Mouse (Mus musculus): ENCODE measurements around the gene Tmem223. TPM values are rescaled to one million over a fixed set of nuclear protein-coding genes. Genes with fewer than 3 reads are reported as not detected.
A peak's percentile ranks its signal among the peaks of the same experiment; 100 is the strongest.

Gene Tmem223
- polyA plus RNA-seq, 1 experiment from 2014 or later, result 179 TPM

DNA sequence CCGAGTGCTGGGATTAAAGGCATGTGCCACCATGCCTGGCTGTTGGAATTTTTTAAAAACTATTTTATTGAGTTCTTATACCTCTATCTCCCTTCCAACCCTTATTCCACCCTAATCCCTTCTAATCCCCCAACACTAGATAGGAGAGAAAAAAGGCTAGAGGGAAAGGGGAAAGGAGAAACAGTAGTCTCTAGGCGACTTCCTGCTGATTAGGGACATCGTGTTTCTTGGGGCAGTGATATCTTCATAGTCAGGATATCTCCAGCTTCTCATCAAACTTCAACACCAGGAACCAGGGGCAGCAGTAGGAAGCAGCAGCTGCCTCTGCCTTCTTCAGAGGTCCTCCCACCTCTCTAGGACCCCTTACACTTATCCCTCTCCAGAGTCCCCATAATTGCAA, 36.5 kb upstream of the Tmem223 start:
- 73% methylated on average over 3 of the region's 3 CpGs for WGBS
- H3K36me3 ChIP-seq (replicated peaks), result peaks cover 23% of the 10 kb centered on the region
- no peak for DNase-seq (ENCODE audit: low spot score)
- no peaks in the 10 kb centered on the region for H3K9me3 ChIP-seq
- H3K4me3 ChIP-seq, result no peak overlapping the region
- H3K27ac ChIP-seq (replicated peaks), result no peak overlapping the region
- H3K4me1 ChIP-seq, result peaks cover 11% of the 10 kb centered on the region; the same call in 1 of the 2 replicates
- H3K27me3 ChIP-seq (replicated peaks; ENCODE audit: low read depth, poor library complexity, severe bottlenecking), result no peaks in the 10 kb centered on the region

DNA sequence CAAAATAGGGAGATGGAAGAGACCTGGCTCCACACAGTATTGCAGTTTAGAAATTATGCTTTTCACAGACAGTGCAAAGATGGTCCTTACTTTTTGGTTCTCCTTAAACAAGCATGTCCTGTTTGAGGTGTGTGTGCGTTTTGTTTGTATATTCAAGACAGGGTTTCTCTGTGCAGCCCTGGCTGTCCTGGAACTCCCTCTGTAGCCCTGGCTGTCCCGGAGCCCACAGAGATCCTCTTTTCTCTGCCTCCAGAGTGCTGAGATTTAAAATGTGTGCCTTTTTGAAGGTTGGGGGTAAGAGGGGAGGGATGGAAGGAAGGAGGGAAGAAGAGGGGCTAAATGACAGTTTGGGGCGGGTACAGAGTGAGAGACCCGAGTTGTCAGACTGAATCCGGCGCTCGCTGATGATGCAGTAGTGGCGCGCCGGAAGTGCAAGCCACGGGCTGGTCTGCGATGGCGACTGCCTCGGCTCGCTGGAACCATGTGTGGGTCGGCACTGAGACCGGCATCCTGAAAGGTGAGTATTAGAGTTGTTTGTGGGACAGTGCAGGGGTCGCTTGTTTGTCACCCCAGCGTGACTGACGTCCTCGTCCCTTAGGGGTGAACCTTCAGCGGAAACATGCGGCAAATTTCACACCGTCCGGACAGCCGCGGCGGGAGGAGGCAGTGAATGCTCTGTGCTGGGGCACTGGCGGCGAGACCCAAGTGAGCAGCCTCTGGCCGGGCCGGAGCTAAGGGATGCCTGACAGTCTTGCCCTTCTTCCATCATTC, 35.2 kb upstream of the Tmem223 start, which contains the start of gene Wdr74:
Wdr74 (plus strand) TSS at position 439 of the 771 bp plus-strand sequence.
- Histone ChIP-seq H3K9me3 (no peaks in the 10 kb centered on the region), H3K4me1 (peaks cover 15% of the 10 kb centered on the region), H3K27me3 (replicated peaks; ENCODE audit: low read depth, poor library complexity, severe bottlenecking) (no peaks in the 10 kb centered on the region), H3K27ac (replicated peaks) (peak within 1 kb of the TSS; percentile 88), H3K36me3 (replicated peaks) (peaks cover 35% of the 10 kb centered on the region), H3K4me3 (peak within 1 kb of the TSS; percentile 96)
- 1% methylated on average over 32 of the region's 32 CpGs for WGBS
- peak; percentile 92 for DNase-seq (ENCODE audit: low spot score)

DNA sequence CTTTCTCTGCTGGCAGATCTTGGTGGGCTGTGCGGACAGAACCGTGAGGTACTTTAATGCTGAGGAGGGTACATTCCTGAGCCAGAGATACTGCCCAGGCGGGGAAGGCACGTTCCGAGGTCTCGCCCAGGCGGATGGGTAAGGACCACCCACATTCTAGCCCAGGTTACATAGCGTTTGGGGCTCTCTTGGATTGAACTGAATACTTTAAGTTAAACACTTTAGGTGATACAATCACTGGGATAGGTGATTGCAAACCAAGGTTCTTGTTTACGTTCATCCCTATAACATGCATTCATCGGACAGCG, 34.7 kb upstream of the Tmem223 start:
- Histone ChIP-seq H3K36me3 (replicated peaks) (peaks cover 39% of the 10 kb centered on the region), H3K9me3 (no peaks in the 10 kb centered on the region), H3K4me3 (peak overlapping the region; percentile 96), H3K27ac (replicated peaks) (peak overlapping the region; percentile 88), H3K27me3 (replicated peaks; ENCODE audit: low read depth, poor library complexity, severe bottlenecking) (no peaks in the 10 kb centered on the region), H3K4me1 (peaks cover 20% of the 10 kb centered on the region)
- DNase-seq (ENCODE audit: low spot score), result no peak
- 2% methylated on average over 11 of the region's 11 CpGs for WGBS

DNA sequence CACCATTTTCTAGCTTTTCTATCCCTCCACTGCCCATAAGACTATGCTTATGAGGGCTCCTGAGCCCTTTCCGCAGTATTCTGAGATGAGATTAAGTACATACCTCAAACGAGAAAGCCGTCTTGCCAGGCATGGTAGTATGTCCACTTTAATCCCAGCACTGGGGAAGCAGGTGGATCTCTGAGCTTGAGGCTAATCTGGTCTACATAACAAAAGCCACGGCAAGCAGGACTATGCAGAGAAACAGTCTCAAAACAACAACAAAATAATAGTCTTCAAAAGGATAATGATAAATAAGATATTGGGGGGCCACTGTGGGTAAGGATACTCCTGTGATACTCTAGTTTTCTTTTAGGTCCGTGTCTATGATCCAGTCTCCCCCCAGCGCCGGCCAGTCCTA, 31.9 kb upstream of the Tmem223 start:
- Histone ChIP-seq H3K27ac (replicated peaks) (no peak overlapping the region), H3K4me3 (no peak overlapping the region), H3K36me3 (replicated peaks) (peaks cover 52% of the 10 kb centered on the region), H3K9me3 (no peaks in the 10 kb centered on the region), H3K4me1 (peaks cover 32% of the 10 kb centered on the region), H3K27me3 (replicated peaks; ENCODE audit: low read depth, poor library complexity, severe bottlenecking) (no peaks in the 10 kb centered on the region)
- 93% methylated on average over 7 of the region's 7 CpGs for WGBS
- no peak for DNase-seq (ENCODE audit: low spot score)

DNA sequence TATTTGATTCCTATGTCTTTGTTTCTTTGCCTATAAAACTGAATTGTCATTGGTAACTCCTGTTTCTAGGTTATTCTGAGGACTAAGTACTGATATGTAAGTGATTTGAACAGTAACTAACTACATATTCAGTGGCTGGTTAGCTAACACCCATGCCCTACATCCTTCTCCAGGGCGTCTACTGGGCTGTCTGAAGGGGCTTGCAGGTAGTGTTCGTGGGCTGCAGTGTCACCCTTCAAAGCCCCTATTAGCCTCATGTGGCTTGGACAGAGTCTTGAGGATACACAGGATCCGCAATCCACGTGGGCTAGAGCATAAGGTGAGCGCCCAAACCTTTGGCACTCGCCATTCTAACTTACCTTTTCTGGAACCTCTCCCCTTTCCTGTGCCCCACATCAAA, 31.1 kb upstream of the Tmem223 start:
- DNase-seq (ENCODE audit: low spot score), result no peak
- no peak overlapping the region for H3K27ac ChIP-seq (replicated peaks)
- H3K27me3 ChIP-seq (replicated peaks; ENCODE audit: low read depth, poor library complexity, severe bottlenecking), result no peaks in the 10 kb centered on the region
- no peaks in the 10 kb centered on the region for H3K9me3 ChIP-seq
- H3K36me3 ChIP-seq (replicated peaks), result peaks cover 60% of the 10 kb centered on the region
- WGBS, result 91% methylated on average over 6 of the region's 6 CpGs
- H3K4me3 ChIP-seq, result 0 out of 2 replicates have a peak overlapping the region, but pooled peaks have one; percentile 5
- H3K4me1 ChIP-seq, result peaks cover 32% of the 10 kb centered on the region

DNA sequence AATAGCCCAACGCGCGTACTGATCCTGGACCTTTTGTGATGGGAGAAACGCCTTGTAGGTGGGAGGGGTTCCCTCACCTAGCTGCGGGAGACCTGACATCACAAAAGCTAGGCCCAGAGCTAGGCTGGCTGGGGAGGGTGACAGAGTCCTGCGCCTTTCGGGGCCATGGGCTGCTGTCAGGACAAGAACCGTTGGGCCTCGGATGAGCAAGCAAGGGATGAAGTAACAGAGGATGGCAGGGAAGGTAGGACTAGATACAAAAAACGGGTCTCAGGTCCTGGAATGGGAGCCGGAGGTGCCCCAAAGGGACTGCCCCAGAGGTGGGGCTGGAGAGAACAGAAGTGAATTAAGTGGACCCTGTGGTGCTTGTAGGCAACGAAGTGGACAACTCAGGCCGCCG, 30.2 kb upstream of the Tmem223 start, which contains the start of gene 1700092M07Rik:
1700092M07Rik (plus strand) TSS at position 116 of the 400 bp plus-strand sequence.
- H3K27ac ChIP-seq (replicated peaks), result peak within 1 kb of the TSS; percentile 89
- H3K4me3 ChIP-seq, result peak within 1 kb of the TSS; percentile 93
- no peak for DNase-seq (ENCODE audit: low spot score)
- H3K9me3 ChIP-seq, result no peaks in the 10 kb centered on the region
- no peaks in the 10 kb centered on the region for H3K27me3 ChIP-seq (replicated peaks; ENCODE audit: low read depth, poor library complexity, severe bottlenecking)
- H3K4me1 ChIP-seq, result peaks cover 26% of the 10 kb centered on the region
- 70% methylated on average over 14 of the region's 14 CpGs for WGBS
- H3K36me3 ChIP-seq (replicated peaks), result peaks cover 69% of the 10 kb centered on the region

DNA sequence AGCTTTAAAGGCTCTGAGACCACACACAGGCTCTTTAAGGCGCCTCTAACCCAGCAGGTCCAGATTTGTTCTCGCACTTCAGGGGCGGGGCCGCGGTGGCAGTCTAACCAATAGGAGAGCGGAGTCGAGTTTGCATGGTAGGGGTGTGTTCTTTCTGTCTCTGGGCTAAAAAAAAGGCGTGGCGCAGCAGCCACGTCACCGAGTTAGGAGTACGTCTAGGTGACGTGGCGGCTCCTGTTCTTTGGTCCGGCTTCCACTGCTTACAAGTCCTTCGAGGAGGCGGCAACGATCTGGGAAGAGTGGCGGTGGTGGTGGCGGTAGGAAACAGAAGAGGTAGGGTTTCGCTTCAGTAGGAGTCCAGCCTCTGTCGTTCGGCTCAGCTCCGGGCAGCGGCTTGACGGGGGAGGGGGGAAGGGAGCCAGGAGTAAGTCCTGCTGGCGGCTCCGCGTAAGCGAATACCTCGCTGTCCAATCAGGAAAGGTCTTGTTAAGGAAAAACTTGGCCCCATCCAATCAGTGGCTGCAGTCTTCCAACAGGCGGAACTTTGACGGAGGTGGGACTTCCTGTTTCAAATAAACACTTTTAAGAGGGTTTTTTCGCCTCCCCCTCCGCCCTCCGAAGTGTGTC, 29.4 kb upstream of the Tmem223 start, which contains the start of gene Stx5a:
Stx5a (plus strand) TSS at position 171 of the 627 bp plus-strand sequence.
- DNase-seq (ENCODE audit: low spot score), result peak; percentile 96
- H3K36me3 ChIP-seq (replicated peaks), result peaks cover 77% of the 10 kb centered on the region
- H3K4me3 ChIP-seq, result peak within 1 kb of the TSS; percentile 93

DNA sequence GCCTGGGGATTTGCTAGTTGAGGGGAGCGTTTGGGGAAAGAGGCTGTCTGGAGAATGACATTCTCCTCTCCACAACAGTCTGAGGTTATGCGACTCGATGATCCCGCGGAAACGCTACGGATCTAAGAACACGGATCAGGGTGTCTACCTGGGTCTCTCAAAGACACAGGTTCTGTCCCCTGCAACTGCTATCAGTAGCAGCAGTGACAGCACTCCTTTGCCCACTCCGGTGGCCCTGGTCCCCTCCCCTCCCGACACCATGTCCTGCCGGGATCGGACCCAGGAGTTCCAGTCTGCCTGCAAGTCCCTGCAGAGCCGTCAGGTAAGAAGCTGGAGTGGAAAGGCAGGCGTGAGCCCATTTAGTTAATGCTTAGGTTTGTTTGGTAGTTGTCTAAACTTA, 28.6 kb upstream of the Tmem223 start:
- WGBS, result 21% methylated on average over 14 of the region's 14 CpGs
- no peaks in the 10 kb centered on the region for H3K9me3 ChIP-seq
- H3K27ac ChIP-seq (replicated peaks), result peak overlapping the region; percentile 89
- H3K4me3 ChIP-seq, result peak overlapping the region; percentile 93
- no peaks in the 10 kb centered on the region for H3K27me3 ChIP-seq (replicated peaks; ENCODE audit: low read depth, poor library complexity, severe bottlenecking)
- peaks cover 83% of the 10 kb centered on the region for H3K36me3 ChIP-seq (replicated peaks)
- DNase-seq (ENCODE audit: low spot score), result no peak
- peaks cover 21% of the 10 kb centered on the region for H3K4me1 ChIP-seq

More for the DNA sequence above, 29.4 kb upstream of the Tmem223 start, which contains the start of gene Stx5a:
- Histone ChIP-seq H3K9me3 (no peaks in the 10 kb centered on the region), H3K27ac (replicated peaks) (peak within 1 kb of the TSS; percentile 89), H3K4me1 (peaks cover 25% of the 10 kb centered on the region), H3K27me3 (replicated peaks; ENCODE audit: low read depth, poor library complexity, severe bottlenecking) (no peaks in the 10 kb centered on the region)
- under 1% methylated on average over 36 of the region's 36 CpGs for WGBS

DNA sequence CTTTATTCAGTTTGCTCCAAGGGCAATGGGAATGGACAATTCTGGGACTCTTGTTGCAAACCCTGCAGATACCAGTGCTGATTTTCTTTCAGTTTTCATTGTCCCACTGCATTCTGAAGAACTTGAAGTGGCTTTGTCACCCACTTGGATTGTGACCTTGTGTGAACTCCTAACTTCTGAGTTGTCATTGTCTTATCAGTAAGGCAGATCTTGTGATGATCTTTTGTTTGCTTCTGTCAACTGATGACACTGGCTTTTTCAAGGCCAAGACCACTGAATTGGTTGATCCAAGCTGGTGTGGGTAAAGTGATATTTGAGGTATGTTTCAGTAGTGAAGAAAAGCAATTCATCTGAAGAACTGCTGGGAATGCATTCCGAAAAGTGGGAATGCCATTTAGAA, 25.4 kb upstream of the Tmem223 start:
- DNase-seq (ENCODE audit: low spot score), result no peak
- Histone ChIP-seq H3K27ac (replicated peaks) (no peak overlapping the region), H3K4me1 (peaks cover 20% of the 10 kb centered on the region), H3K4me3 (no peak overlapping the region), H3K36me3 (replicated peaks) (peaks cover 83% of the 10 kb centered on the region), H3K27me3 (replicated peaks; ENCODE audit: low read depth, poor library complexity, severe bottlenecking) (no peaks in the 10 kb centered on the region), H3K9me3 (no peaks in the 10 kb centered on the region)
- 96% methylated on average over 1 of the region's 1 CpGs for WGBS

DNA sequence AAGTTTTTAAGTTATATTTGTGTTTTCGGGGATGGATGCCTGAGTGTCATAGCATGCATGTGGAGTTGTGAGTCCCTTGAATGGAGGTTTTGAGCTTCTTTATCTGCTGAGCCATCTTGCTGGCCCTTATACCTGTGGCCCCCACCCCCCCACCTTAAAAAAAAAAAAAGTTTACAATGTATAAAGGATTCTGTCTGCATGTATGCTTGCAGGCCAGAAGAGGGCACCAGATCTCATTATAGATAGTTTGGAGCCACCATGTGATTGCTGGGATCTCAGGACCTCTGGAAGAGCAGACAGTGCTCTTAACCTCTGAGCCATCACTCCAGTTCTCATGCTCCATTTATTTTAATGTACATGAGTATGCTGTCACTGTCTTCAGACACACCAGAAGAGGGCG, 23.4 kb upstream of the Tmem223 start:
- 65% methylated on average over 2 of the region's 2 CpGs for WGBS
- Histone ChIP-seq H3K9me3 (no peaks in the 10 kb centered on the region), H3K27ac (replicated peaks) (no peak overlapping the region), H3K4me3 (no peak overlapping the region), H3K4me1 (peaks cover 8% of the 10 kb centered on the region), H3K27me3 (replicated peaks; ENCODE audit: low read depth, poor library complexity, severe bottlenecking) (no peaks in the 10 kb centered on the region), H3K36me3 (replicated peaks) (peaks cover 97% of the 10 kb centered on the region)
- DNase-seq (ENCODE audit: low spot score), result no peak

DNA sequence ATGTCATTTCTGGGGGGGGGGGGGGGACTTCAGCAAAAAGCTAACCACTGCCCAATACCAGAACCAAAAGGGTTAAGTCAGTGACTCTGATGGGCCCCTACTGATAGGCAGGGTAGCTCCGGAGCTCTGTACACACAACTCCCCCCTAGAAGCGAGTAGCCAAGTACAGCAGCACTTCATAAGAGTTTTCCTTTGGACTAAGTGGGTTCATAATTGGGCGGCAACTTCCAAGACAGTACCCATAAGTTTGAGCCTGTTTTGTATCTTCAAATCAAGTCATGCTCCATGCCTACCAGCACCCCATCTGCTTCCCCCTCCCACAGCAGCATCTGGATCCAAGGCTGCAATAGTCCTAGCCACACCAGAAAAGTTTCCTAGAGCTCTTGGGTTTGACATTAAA, 15.1 kb upstream of the Tmem223 start:
- no peak overlapping the region for H3K27ac ChIP-seq (replicated peaks)
- no peaks in the 10 kb centered on the region for H3K27me3 ChIP-seq (replicated peaks; ENCODE audit: low read depth, poor library complexity, severe bottlenecking)
- H3K9me3 ChIP-seq, result no peaks in the 10 kb centered on the region
- H3K36me3 ChIP-seq (replicated peaks), result peaks cover 61% of the 10 kb centered on the region
- WGBS, result 91% methylated on average over 3 of the region's 3 CpGs
- peaks cover 21% of the 10 kb centered on the region for H3K4me1 ChIP-seq
- peak overlapping the region; percentile 100 for H3K4me3 ChIP-seq
- DNase-seq (ENCODE audit: low spot score), result no peak

DNA sequence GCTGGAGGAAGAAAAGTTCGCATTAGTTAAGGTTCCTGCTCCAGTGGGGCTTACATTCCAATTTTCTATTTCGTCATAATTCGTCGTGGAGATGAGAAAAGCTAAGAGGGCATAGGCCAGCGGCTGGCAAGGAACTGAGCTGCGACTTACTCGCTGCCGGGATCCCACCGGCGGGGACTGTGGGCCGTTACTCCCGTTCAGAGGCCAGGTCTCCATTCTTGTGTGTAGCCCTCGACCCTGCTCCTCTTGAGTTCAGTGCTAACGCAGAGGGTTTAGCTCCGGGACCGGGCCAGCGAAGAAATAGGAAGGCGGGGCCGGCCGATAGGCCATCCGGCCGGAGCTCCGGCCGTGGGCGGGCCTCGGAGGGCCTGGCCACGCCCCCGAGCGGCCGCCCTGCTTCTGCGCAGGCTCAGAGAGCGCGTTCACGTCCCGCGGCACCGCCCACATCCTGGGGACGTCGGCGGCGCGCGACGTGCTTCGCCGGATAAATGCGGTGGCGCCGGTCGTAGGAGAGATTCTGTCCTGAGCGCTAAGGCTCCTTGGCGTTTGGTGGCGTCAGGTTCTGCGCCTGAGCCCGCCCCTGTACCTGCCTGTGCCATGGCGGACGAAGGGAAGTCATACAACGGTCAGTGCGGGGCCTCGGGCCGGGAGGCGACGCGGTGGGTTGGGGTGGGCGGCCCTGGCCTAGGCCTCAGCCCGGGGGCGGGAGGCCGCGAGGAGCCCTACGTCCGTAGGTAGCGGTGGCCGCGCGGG, 14.0 kb upstream of the Tmem223 start, which contains the start of gene Nxf1:
Nxf1 (plus strand) TSS at position 439 of the 753 bp plus-strand sequence.
- peak within 1 kb of the TSS; percentile 100 for H3K4me3 ChIP-seq
- DNase-seq (ENCODE audit: low spot score), result peak; percentile 96
- no peaks in the 10 kb centered on the region for H3K27me3 ChIP-seq (replicated peaks; ENCODE audit: low read depth, poor library complexity, severe bottlenecking)
- H3K4me1 ChIP-seq, result peaks cover 21% of the 10 kb centered on the region
- WGBS, result under 1% methylated on average over 75 of the region's 75 CpGs
- peak within 1 kb of the TSS; percentile 95 for H3K27ac ChIP-seq (replicated peaks)
- peaks cover 62% of the 10 kb centered on the region for H3K36me3 ChIP-seq (replicated peaks)
- no peaks in the 10 kb centered on the region for H3K9me3 ChIP-seq
